Mouse (Mus musculus) heart, adult 9 months (tissue): ENCODE data around the gene Dlgap3.

Experiments
- DNase-seq, 2 experiments: peaks; one replicate each; pipeline ENCODE4 v3.0.0; 2022; ENCODE audit warnings: low spot score in 2 of 2

Dlgap3 gene

GRCm38 (mm10) chr4:127168914-127169345 lies at the start of gene Dlgap3:
TSS of gene Dlgap3 (plus strand) at chr4:127169204.
- DNase-seq = no peak

GRCm38 (mm10) chr4:127123391-127123790 lies 45.6 kb upstream of the Dlgap3 start, which contains the start of gene Tmem35b:
TSS of gene Tmem35b (plus strand) at chr4:127123691.
- no peak for DNase-seq

GRCm38 (mm10) chr4:127124331-127124730 lies 44.7 kb upstream of the Dlgap3 start:
- DNase-seq = no peak

- DNase-seq = peak; percentile 75 to 79
Measured at GRCm38 (mm10) chr4:127125834-127126463, 43.1 kb upstream of the Dlgap3 start.

- no peak for DNase-seq
Measured at GRCm38 (mm10) chr4:127134687-127135086, 34.3 kb upstream of the Dlgap3 start.

- DNase-seq = no peak
Measured at GRCm38 (mm10) chr4:127137591-127137990, 31.4 kb upstream of the Dlgap3 start.

GRCm38 (mm10) chr4:127138486-127138885 lies 30.5 kb upstream of the Dlgap3 start:
- DNase-seq = no peak

GRCm38 (mm10) chr4:127150031-127150430 lies 19.0 kb upstream of the Dlgap3 start:
- DNase-seq = no peak

GRCm38 (mm10) chr4:127153345-127153744 lies 15.7 kb upstream of the Dlgap3 start:
- no peak for DNase-seq

- DNase-seq = no peak
Measured at GRCm38 (mm10) chr4:127155757-127156156, 13.2 kb upstream of the Dlgap3 start.

GRCm38 (mm10) chr4:127157746-127158145 lies 11.3 kb upstream of the Dlgap3 start:
- DNase-seq = no peak

- DNase-seq = no peak
Measured at GRCm38 (mm10) chr4:127163926-127164325, 5.1 kb upstream of the Dlgap3 start.

GRCm38 (mm10) chr4:127167096-127167495 lies 1.9 kb upstream of the Dlgap3 start:
- DNase-seq = no peak

- DNase-seq = no peak
Measured at GRCm38 (mm10) chr4:127167731-127168130, 1.3 kb upstream of the Dlgap3 start.

- DNase-seq = peak in 1 of 2 experiments; percentile 5
Measured at GRCm38 (mm10) chr4:127168211-127168913, 642 bp upstream of the Dlgap3 start.

- no peak for DNase-seq
Measured at GRCm38 (mm10) chr4:127169346-127170221, 580 bp downstream of the Dlgap3 start.

GRCm38 (mm10) chr4:127170866-127171265 lies 1.9 kb downstream of the Dlgap3 start:
- DNase-seq = no peak

GRCm38 (mm10) chr4:127171341-127171905 lies 2.4 kb downstream of the Dlgap3 start:
- no peak for DNase-seq

GRCm38 (mm10) chr4:127172119-127172518 lies 3.1 kb downstream of the Dlgap3 start:
- DNase-seq = no peak

GRCm38 (mm10) chr4:127172614-127173013 lies 3.6 kb downstream of the Dlgap3 start:
- no peak for DNase-seq

GRCm38 (mm10) chr4:127173461-127173860 lies 4.5 kb downstream of the Dlgap3 start:
- peak; percentile 12 to 19 for DNase-seq
